Mouse (Mus musculus) neural tube, embryonic 13.5 days (tissue): ENCODE measurements around the gene Plcl2. TPM values are rescaled to one million over a fixed set of nuclear protein-coding genes. Genes with fewer than 3 reads are reported as not detected.
"Not testable (repeated sequence)": the region's sequence is repeated elsewhere in the genome, so short reads cannot be mapped to it uniquely, and the experiment has no call there.

ENCODE experiments used
- ATAC-seq: fragments of 200-750 bp; cut with Nextera tagmentation; 2 replicates; pipeline ENCODE4 v1.8.0; 2017; ENCODE audit warnings: low read depth, mild to moderate bottlenecking, moderate TSS enrichment, moderate library complexity
- H3K27ac ChIP-seq: fragments of 300-500 bp; sonication (generic); replicated peaks from 2 replicates; pipeline ENCODE4 v1.5.1; 2015; ENCODE audit warnings: moderate library complexity, mild to moderate bottlenecking, inconsistent platforms
- H3K27me3 ChIP-seq: fragments of 300-500 bp; sonication (generic); 2 replicates; pipeline ENCODE4 v1.6.1; 2015; ENCODE audit warnings: mild to moderate bottlenecking, inconsistent platforms
- H3K36me3 ChIP-seq: fragments of 300-500 bp; sonication (generic); 2 replicates; pipeline ENCODE4 v1.6.1; 2015; ENCODE audit warnings: mild to moderate bottlenecking, inconsistent platforms
- H3K4me1 ChIP-seq: fragments of 300-500 bp; sonication (generic); replicated peaks from 2 replicates; pipeline ENCODE4 v1.6.1; 2015; ENCODE audit warnings: inconsistent platforms
- H3K4me2 ChIP-seq: fragments of 300-500 bp; sonication (generic); 2 replicates; pipeline ENCODE4 v1.6.1; 2015; ENCODE audit warnings: inconsistent platforms, mild to moderate bottlenecking, moderate library complexity
- H3K4me3 ChIP-seq: fragments of 300-500 bp; sonication (generic); 2 replicates; pipeline ENCODE4 v1.5.1; 2015; ENCODE audit warnings: mild to moderate bottlenecking, inconsistent platforms
- H3K9ac ChIP-seq: fragments of 300-500 bp; sonication (generic); 2 replicates; pipeline ENCODE4 v1.6.1; 2015; ENCODE audit warnings: moderate library complexity, mild to moderate bottlenecking, inconsistent platforms
- H3K9me3 ChIP-seq: fragments of 300-500 bp; sonication (generic); 2 replicates; pipeline ENCODE4 v1.6.1; 2016; ENCODE audit warnings: inconsistent platforms
- WGBS: fragments of 180-500 bp; shearing (Covaris S2); methylation state at CpG from one replicate; pipeline ENCODE4 v1.1.7; 2015; 5-methylcytosine and 5-hydroxymethylcytosine counted together
- polyA plus RNA-seq: library from polyadenylated mRNA; unstranded; fragments of >200 nt; fragmentation: Nextera tagmentation; extraction: Ambion mirVana; gene quantifications from 2 replicates; pipeline ENCODE4 v1.2.1, GENCODE M21; 2015

Gene Plcl2
- polyA plus RNA-seq, 1 experiment from 2014 or later, result 7.8 TPM

- Histone ChIP-seq H3K4me3 (no peak overlapping the region), H3K9ac (no peak overlapping the region), H3K27ac (no peak overlapping the region), H3K36me3 (no peaks in the 10 kb centered on the region), H3K4me1 (peaks cover 8% of the 10 kb centered on the region; the same call in 1 of the 2 replicates), H3K27me3 (no peaks in the 10 kb centered on the region), H3K4me2 (no peak overlapping the region), H3K9me3 (no peaks in the 10 kb centered on the region)
- no peak for ATAC-seq
- WGBS, result 93% methylated on average over 1 of the region's 1 CpGs
Observed at GRCm38 (mm10) chr17:50600696-50601095, 91.5 kb downstream of the Plcl2 start.

- no peak overlapping the region for H3K4me2 ChIP-seq
- H3K4me1 ChIP-seq, result no peaks in the 10 kb centered on the region
- H3K4me3 ChIP-seq, result no peak overlapping the region
- peaks cover 19% of the 10 kb centered on the region for H3K36me3 ChIP-seq
- H3K9ac ChIP-seq, result no peak overlapping the region
- no peaks in the 10 kb centered on the region for H3K27me3 ChIP-seq
- ATAC-seq, result no peak
- H3K9me3 ChIP-seq, result no peaks in the 10 kb centered on the region
- 99% methylated on average over 2 of the region's 2 CpGs for WGBS
- no peak overlapping the region for H3K27ac ChIP-seq
Observed at GRCm38 (mm10) chr17:50606890-50607289, 97.7 kb downstream of the Plcl2 start.

GRCm38 (mm10) chr17:50609908-50610307, 100.7 kb downstream of the Plcl2 start:
- Histone ChIP-seq H3K27me3 (no peaks in the 10 kb centered on the region), H3K4me3 (no peak overlapping the region), H3K36me3 (peaks cover 36% of the 10 kb centered on the region), H3K4me2 (no peak overlapping the region), H3K9me3 (peaks cover 6% of the 10 kb centered on the region), H3K9ac (no peak overlapping the region), H3K4me1 (no peaks in the 10 kb centered on the region), H3K27ac (no peak overlapping the region)
- 77% methylated on average over 4 of the region's 4 CpGs for WGBS
- ATAC-seq, result no peak

- ATAC-seq, result no peak
- H3K4me3 ChIP-seq, result no peak overlapping the region
- no peaks in the 10 kb centered on the region for H3K9me3 ChIP-seq
- no peaks in the 10 kb centered on the region for H3K36me3 ChIP-seq
- H3K27me3 ChIP-seq, result no peaks in the 10 kb centered on the region
- WGBS, result 91% methylated on average over 7 of the region's 7 CpGs
- H3K4me1 ChIP-seq, result peaks cover 9% of the 10 kb centered on the region
- H3K4me2 ChIP-seq, result no peak overlapping the region
- no peak overlapping the region for H3K9ac ChIP-seq
- H3K27ac ChIP-seq, result no peak overlapping the region
Observed at GRCm38 (mm10) chr17:50620794-50621537, 111.8 kb downstream of the Plcl2 start.

GRCm38 (mm10) chr17:50621996-50622395, 112.8 kb downstream of the Plcl2 start:
- Histone ChIP-seq H3K4me2 (no peak overlapping the region), H3K36me3 (no peaks in the 10 kb centered on the region), H3K27ac (no peak overlapping the region), H3K4me3 (no peak overlapping the region), H3K27me3 (no peaks in the 10 kb centered on the region), H3K4me1 (peaks cover 9% of the 10 kb centered on the region), H3K9ac (no peak overlapping the region), H3K9me3 (no peaks in the 10 kb centered on the region)
- 63% methylated on average over 3 of the region's 3 CpGs for WGBS
- ATAC-seq, result no peak

GRCm38 (mm10) chr17:50625584-50625983, 116.4 kb downstream of the Plcl2 start:
- peaks cover 9% of the 10 kb centered on the region for H3K4me1 ChIP-seq
- no peaks in the 10 kb centered on the region for H3K27me3 ChIP-seq
- no peak overlapping the region for H3K27ac ChIP-seq
- H3K36me3 ChIP-seq, result no peaks in the 10 kb centered on the region
- 93% methylated on average over 4 of the region's 4 CpGs for WGBS
- ATAC-seq, result no peak
- no peak overlapping the region for H3K9ac ChIP-seq
- no peak overlapping the region for H3K4me2 ChIP-seq
- no peak overlapping the region for H3K4me3 ChIP-seq
- no peaks in the 10 kb centered on the region for H3K9me3 ChIP-seq

- no peak overlapping the region for H3K27ac ChIP-seq
- 93% methylated on average over 3 of the region's 3 CpGs for WGBS
- H3K9me3 ChIP-seq, result no peaks in the 10 kb centered on the region
- no peak overlapping the region for H3K4me3 ChIP-seq
- no peak for ATAC-seq
- H3K4me1 ChIP-seq, result peaks cover 9% of the 10 kb centered on the region
- H3K4me2 ChIP-seq, result no peak overlapping the region
- no peaks in the 10 kb centered on the region for H3K27me3 ChIP-seq
- no peaks in the 10 kb centered on the region for H3K36me3 ChIP-seq
- H3K9ac ChIP-seq, result no peak overlapping the region
Observed at GRCm38 (mm10) chr17:50627658-50628057, 118.5 kb downstream of the Plcl2 start.

- H3K27ac ChIP-seq, result no peak overlapping the region
- H3K4me2 ChIP-seq, result no peak overlapping the region
- H3K9ac ChIP-seq, result no peak overlapping the region
- H3K36me3 ChIP-seq, result no peaks in the 10 kb centered on the region
- H3K9me3 ChIP-seq, result no peaks in the 10 kb centered on the region
- no peak overlapping the region for H3K4me3 ChIP-seq
- no peaks in the 10 kb centered on the region for H3K27me3 ChIP-seq
- ATAC-seq, result no peak
- peaks cover 3% of the 10 kb centered on the region for H3K4me1 ChIP-seq
Observed at GRCm38 (mm10) chr17:50628716-50629115, 119.5 kb downstream of the Plcl2 start.

- H3K27me3 ChIP-seq, H3K9me3 ChIP-seq, H3K4me3 ChIP-seq, H3K27ac ChIP-seq, ATAC-seq, H3K4me1 ChIP-seq, H3K9ac ChIP-seq, H3K36me3 ChIP-seq, H3K4me2 ChIP-seq: not testable (repeated sequence)
Observed at GRCm38 (mm10) chr17:50630992-50631391, 121.8 kb downstream of the Plcl2 start.

GRCm38 (mm10) chr17:50634008-50634871, 125.0 kb downstream of the Plcl2 start:
- ATAC-seq, result no peak
- H3K4me3 ChIP-seq, result no peak overlapping the region

GRCm38 (mm10) chr17:50635961-50636585, 126.9 kb downstream of the Plcl2 start:
- Histone ChIP-seq H3K27me3 (no peaks in the 10 kb centered on the region), H3K4me2 (no peak overlapping the region), H3K9ac (no peak overlapping the region), H3K4me3 (no peak overlapping the region), H3K36me3 (0 out of 2 replicates have a peak, but pooled peaks cover under 1% of the 10 kb centered on the region), H3K27ac (no peak overlapping the region), H3K4me1 (no peaks in the 10 kb centered on the region; the same call in 1 of the 2 replicates), H3K9me3 (no peaks in the 10 kb centered on the region)
- ATAC-seq, result no peak
- 82% methylated on average over 8 of the region's 8 CpGs for WGBS

More at GRCm38 (mm10) chr17:50634008-50634871, 125.0 kb downstream of the Plcl2 start:
- Histone ChIP-seq H3K27me3 (no peaks in the 10 kb centered on the region), H3K9ac (no peak overlapping the region), H3K4me2 (no peak overlapping the region), H3K9me3 (no peaks in the 10 kb centered on the region), H3K27ac (no peak overlapping the region), H3K4me1 (no peaks in the 10 kb centered on the region; the same call in 1 of the 2 replicates), H3K36me3 (no peaks in the 10 kb centered on the region)
- WGBS, result 79% methylated on average over 7 of the region's 7 CpGs

- Histone ChIP-seq H3K9ac (no peak overlapping the region), H3K27ac (no peak overlapping the region), H3K27me3 (no peaks in the 10 kb centered on the region), H3K4me3 (no peak overlapping the region), H3K36me3 (peaks cover 8% of the 10 kb centered on the region; the same call in 1 of the 2 replicates), H3K4me2 (no peak overlapping the region), H3K9me3 (no peaks in the 10 kb centered on the region), H3K4me1 (peaks cover 10% of the 10 kb centered on the region)
- no peak for ATAC-seq
- WGBS, result 75% methylated on average over 3 of the region's 3 CpGs
Observed at GRCm38 (mm10) chr17:50638791-50639190, 129.6 kb downstream of the Plcl2 start.
